Mouse (Mus musculus) skeletal muscle tissue, adult 2 months (tissue): ENCODE results near the gene Cmtm7.

Experiments
- DNase-seq: peaks from one replicate; pipeline ENCODE4 v3.0.0-alpha.2; 2012; ENCODE audit warnings: low read depth, low spot score

Cmtm7 gene

DNA sequence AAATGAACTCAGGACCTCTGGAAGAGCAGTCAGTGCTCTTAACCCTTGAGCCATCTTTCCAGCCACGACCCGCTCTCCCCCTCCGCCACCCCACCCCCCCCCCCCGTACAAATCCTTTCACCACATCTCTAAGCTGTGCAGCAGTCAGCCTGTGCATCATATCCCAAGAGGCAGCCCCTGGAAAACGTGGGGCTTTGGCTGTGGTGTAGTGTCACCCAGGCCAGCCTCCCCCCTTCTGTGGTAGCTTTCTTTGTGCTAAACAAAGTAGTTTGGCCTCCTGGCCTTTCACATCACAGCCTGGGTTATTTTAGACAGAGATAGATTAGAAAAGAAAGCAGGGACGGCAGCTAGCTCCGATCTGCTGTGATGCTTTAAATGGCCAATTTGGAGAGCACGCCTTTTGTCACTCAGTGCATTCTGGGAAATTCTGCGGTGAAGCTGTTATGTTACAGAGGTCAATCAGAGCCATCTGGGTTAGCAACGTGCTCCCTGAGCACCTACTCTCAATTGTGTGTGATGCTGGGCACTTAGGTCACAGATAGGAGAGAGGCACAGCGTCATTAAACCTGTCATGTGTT lies 14.9 kb upstream of the Cmtm7 start:
- DNase-seq: no peak

DNA sequence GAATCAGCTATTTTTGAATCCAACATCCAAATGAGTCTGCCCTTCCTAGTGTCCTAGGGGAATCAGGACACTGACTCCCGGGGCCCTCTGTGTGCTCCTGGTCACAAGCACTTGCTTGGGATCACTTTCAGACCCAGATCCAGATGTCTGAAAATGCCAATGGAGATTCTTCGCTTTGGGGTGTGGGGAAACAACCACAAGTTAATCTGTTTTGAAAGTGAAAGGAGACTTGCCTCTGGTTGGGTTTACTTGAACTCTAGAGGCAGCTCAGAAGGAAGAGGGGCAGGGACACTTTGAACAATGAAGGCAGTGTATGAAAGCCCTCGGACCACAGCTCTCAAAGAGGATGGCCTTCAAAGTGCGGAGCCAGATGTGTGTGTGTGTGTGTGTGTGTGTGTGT lies 12.8 kb upstream of the Cmtm7 start:
- no peak for DNase-seq

DNA sequence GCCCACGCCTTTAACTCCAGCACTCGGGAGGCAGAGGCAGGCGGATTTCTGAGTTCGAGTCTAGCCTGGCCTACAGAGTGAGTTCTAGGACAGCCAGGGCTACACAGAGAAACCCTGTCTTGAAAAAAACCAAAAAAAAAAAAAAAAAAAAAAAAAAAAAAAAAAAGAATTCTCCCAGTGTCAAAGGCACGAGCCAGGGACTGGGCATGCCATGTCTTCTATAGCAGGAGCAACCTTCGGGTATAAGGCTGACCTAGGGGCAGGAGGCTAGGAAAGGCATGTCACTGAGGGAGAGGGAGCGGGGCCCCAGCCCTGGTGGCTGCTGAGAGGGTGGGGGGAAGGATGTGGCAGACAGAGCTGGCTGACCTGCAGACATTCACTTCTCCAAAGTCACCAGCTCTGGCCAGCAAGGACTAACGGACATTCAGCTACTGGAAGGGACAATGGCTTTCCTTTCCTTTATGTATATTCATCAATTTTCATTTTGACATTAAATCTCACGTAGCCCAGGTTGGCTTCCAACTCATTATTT lies 12.2 kb upstream of the Cmtm7 start:
- no peak for DNase-seq

DNA sequence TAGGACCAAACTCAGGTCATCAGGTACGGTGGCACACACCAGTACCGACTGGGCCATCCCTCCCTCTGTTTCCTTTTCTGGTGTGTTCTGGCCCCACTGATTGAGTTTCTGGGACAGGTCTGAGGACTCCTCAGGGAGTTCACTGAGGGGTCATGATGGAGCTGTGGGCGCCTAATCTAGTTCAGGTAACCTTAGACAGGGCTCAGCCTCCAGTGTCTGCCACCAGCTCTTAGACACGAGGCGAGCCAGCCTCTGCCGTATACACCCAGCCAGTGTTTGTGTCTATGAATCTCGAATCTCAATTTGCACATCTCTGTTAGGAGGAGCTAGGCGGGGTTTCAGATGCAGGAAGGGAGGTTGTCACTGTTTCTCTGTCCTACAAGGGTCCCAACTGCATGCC lies 8.3 kb upstream of the Cmtm7 start:
- DNase-seq: no peak

DNA sequence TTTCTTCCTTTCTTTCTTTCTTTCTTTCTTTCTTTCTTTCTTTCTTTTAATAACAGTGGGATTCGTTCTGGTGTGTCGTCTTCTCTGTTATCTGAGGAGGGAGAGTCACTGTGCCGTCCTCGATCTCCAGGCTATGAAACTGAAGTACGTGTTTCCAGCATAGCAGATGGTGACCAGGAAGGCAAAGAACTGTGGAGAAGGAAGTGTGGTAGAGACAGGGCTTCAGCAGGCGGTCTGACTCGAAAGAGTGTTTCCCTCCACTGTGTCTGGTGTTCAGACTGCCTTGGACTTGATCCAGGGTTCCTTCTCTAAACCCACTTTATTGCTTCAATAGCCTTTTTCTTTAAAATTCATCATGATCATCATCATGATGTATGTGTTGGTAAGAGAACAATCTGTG lies 7.9 kb upstream of the Cmtm7 start:
- DNase-seq: no peak

DNA sequence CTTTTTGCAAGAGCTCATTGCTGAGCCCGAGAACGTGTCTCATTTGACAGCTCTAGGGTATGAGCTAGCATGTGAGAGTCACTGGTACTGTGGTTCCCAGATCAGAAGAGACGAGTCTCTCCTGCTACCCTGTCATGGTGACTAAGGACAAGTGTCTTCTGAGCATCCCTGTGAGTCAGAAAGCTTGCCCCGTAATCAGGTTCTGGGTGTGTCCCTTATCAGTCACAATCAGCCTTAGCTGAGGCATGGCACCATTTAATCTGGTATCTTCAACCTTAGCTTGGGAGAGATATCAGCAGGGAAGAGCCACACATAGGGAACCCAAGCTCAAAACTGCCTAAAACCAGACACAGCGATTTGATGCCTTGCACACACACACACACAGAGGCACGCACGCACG lies 7.0 kb upstream of the Cmtm7 start:
- no peak for DNase-seq

DNA sequence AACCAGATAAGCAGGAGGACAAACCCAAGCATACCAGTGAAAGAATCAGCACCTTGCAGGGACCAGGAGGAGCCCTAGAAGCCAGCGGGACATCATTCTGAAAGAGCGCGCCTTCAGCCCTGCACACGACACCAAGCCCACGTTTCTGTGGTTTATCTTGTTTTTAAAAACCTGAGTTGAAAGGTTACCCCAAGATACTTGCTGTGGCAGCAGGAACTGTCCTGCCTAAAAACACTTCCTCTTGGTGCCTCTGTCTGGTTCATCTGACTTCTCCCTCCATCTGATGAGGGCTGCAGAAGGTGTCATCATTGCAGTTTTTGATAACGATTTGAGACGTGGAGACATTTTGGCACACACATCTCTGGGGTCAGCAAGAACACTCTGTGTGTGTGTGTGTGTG lies 6.1 kb upstream of the Cmtm7 start:
- no peak for DNase-seq

DNA sequence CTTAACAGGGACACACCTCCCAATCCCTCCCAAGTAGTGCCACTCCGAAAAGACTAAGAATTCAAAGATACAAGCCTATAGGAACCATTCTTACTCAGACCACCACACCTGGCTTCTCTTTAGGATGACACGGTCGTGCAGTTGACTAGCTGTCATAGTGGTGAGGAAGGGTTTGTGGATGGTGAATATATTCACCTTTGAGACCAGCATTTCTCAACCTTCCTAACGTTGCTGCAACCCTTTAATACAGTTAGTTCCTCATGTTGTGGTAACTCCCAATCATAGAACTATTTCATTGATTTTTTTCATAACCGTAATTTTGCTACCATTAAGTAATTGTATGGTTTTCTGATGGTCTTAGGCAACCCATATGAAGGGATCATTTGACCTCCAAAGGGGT lies 5.5 kb upstream of the Cmtm7 start:
- DNase-seq: no peak

DNA sequence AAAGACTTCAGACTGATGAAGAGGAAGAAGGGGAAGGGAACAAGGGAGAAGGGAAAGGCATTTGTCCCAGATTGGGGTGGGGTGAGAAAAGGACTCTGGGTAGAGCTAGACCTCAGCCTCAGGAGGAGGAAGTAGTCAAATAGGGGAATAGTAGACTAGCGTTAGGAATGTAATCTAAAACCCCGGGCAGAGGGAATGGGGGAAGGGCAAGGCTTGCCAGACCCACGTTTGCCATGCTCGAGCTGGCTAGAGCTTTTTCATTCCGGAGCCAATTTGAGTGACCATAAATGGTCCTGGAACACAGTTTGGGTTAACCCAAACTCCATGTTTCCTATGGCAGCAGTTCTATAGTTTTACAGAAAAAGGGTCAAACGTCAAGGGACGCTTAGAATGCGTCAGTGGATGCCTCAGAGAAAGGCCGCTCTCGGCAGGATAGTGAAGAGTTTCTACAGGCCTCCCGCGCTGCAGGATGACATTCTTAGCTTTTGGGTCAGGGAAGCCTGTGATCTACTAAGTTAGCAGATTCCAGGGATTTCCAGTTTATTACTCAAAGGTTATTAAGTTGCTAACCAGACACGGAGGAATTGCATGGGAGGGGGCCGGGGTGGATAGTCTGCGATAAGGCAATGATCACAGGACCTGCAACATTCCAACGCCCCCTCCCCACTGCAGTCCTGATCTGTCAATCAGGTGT lies 3.9 kb upstream of the Cmtm7 start:
- DNase-seq: no peak

DNA sequence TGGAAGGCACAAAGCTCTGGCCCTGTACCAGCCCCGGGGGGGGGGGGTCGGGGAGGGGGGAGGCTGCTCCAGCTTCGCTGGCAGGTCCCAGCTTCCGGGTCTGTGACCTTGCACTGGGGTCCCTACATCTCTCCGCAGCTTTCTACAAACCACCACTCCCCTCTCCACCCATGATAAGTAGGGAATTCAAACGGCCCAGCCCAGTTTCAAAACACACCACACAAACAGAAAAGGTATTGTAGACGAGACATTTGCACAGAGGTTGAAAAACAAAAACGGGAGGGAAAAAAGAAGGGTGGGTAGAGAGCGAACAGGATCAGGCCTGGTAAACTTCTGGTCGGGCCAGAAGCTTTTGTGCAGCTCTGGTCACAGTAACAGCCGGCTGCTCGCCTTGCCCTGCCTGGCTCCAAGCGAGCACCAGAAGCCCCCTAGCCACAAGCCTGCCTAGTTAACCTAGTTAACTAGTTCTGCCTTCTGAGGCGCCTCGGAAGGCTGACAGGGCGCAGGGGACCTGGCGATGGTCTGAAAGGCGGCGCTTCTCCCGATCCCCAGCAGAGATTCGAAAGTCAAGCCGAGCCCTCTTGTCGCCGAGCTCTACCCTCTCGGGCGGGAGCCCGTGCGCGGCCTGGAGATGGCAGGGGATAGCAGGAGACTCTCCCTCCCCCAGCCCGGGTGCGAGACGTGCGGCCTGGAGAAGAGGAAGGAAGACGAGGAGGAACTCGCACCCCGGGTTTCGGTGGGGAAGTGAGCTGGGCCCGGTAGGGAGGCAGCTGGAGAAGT lies 720 bp downstream of the Cmtm7 start:
- no peak for DNase-seq

DNA sequence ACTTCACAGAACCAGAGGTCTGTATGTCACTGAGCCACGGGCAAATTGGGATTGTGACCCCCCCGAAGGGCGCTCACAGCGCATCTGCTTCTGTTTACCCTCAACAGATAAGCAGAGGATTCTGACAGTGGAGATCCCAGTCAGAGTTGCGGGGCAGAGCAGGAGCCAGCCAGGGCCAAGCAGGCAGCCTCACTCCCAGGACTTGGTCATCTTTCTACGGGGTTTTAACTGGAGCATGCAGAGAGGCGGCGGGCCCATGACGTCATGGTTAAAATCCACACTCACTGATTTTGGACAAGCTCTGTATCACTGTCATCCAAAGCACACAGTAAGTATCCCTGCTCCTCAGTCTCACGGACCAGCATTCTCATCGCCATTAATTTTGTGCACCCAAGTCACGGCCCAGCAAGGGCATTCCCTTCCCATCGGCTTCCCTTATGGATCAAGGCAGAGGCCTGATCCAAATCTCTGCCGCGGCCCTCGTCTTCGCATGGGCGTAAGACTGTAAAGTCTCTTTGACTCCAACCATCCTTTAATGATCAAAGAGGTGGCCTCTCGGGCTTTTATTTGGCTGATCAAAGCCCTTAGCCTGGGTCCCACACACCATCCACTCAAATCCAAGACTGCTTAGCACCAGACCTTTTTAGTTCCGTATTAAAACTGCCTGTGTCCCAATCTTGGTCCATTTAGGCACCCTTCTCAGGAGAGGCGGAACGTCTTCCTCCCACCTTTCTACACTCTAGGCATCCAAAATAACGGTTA lies 1.5 kb downstream of the Cmtm7 start:
- no peak for DNase-seq

DNA sequence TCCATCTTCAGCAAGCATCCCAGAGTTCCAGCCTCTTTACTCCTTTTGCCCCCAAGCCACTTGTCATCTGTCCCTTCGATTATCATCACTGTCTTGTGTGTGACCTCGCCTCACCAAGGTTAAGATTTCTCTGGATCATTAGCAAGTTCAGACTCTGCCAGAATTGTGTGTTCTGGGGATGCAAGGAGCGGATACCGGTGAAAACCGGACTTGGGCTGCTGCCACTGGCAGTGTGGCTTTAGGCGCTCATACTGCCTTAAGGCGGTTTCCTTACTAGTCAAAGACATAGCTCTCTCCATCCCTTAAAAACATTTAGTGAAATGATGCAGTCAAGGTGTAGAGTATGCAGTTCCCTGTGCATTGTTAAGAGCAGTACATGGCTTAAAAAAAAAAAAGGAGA lies 2.8 kb downstream of the Cmtm7 start:
- DNase-seq: no peak

DNA sequence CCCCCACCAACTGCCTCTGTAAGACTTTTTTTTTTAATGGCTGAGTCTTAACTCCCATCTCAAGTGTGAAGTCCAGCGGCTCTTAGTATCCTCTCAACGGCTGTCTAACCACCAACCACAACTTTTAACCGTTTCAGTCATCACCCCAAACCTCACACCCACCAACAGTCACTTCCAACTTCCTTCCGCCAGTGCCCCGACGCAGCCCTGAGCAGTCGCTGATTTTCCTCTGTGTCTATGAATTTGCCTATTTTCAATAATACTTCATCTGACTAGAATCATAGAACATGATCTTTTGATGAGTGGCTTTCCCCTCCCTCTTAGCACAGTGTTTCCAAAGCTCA lies 3.6 kb downstream of the Cmtm7 start:
- DNase-seq: no peak

DNA sequence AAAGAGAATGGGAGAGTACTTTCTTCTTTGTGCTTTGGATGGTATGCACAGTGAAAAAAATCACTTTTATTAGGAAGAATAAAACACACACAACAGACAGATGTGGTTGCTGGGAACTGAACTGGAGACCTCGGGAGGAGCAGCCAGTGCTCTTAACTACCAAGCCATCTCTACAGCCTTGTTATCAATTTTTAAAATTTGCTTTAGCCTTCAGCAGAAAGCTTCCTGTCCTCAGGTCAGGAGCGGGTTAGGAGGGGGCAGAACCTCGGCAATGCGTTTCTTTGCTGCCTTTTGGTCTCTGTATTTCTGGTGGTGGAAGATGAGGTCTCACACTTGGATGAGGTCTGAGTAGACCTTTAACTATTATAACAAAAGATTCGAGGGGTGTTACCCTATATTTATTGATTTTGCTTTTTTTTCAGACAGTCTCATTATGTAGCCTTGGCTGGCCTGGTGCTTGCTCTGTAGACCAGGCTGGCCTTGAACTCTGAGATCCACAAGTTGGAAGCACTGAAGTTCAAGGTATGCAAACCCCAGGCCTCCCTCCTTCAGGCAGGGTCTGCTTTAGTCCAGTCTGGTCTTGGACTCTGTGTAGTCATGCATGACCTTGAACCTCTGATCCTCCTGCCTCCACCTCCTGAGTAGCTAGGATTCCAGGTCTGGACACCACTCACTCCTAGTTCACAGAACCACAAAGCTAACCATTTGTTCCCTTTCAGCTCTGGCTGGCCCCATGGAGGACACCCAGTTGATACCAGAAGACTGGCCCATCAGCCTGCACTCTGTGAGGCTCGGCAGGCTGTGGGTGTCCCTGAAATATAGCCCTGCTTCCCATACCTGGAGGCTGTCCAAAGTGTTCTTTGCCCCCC lies 4.2 kb downstream of the Cmtm7 start:
- no peak for DNase-seq

DNA sequence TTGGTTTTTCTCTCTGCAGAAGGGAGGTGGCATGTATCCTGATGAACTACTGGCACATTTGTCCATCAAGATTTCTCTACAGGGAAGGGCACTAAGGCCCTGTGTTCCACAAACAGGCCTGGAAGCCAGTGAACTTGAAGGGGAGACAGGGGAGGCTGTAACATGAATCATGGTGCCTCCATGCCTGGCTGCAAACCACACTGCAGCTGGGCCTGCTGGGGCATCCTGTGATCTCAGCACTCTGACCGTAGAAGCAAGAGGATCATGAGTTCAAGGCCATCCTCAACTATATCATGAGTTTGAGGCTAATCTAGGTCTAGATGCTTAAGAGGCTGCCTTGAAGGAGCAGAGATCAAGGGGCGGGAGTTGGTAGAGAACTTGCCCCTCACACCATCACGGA lies 5.3 kb downstream of the Cmtm7 start:
- no peak for DNase-seq

DNA sequence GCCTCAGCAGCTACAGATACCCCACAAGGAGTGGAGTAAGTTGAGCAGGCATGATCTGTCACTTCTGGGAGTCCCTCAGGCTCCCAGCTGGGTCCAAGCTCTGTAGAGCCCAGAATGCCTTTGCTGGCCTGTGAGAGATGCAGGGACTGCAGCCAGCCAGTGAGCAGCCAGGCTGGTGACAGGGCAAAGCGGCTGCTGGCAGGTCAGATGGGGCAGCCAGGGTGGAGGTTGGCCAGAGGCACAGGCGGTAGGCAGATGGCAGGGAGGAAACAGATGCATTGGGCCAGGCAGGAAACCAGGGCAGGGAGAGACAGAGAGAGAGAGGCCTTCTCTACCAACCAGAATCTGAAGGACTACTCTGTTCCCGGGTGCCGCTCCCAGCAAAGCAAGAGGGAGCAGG lies 6.4 kb downstream of the Cmtm7 start:
- peak; percentile 71 for DNase-seq

DNA sequence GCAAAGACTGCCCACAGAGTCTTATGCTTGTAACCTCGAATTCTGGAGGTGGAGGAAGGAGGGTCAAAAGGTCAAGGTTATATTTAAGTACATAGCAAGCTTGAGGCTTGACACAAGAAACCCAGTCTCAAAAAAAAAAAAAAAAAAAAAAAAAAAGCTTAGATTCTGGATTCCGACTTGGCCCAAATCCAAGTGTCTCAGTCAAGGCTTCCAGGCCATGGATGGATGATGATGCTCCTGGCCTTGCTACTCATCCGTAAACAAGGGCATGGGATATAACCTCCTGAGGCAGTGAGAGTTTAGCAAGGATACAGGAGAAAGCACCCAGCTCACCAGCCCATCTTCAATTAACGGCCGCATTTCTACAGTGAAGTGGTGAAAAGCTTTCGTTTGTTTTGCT lies 7.0 kb downstream of the Cmtm7 start:
- DNase-seq: no peak

DNA sequence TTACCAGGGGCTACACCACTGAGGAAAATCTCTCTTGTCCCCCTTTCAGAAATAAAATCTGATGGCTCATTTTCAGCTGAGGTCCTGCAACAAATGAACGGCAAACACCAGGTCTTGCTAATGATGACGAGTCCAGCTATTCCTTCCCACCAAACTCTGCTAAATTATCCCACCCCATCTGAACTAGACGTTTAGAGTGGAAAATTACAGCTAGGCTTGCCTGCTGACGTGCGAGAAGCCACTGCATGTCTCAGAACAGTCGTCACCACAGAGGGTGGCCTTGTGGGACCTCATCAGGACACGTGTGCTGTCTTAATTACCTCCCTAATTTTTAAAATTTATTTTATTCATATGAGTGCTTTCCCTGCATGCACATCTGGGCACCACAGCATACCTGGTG lies 10.1 kb downstream of the Cmtm7 start:
- no peak for DNase-seq

DNA sequence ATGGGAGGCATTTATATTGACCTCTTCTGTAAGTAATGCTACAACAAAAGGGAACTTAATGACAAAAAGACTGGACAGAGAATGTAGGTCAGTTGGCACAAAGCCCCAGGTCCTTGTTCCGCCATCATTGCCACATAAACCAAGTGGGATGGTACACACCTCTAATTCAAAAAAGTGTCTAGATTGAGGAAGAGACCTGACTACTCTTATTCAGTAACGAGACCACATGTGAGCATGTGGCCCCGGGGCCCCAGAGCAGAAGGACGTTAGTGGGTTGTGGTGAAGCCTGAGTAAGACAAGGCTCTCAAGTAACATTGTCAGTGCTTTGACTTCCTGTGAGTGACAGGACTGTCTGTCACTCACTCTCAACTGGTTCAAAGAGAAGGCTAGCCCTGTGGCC lies 11.4 kb downstream of the Cmtm7 start:
- no peak for DNase-seq

DNA sequence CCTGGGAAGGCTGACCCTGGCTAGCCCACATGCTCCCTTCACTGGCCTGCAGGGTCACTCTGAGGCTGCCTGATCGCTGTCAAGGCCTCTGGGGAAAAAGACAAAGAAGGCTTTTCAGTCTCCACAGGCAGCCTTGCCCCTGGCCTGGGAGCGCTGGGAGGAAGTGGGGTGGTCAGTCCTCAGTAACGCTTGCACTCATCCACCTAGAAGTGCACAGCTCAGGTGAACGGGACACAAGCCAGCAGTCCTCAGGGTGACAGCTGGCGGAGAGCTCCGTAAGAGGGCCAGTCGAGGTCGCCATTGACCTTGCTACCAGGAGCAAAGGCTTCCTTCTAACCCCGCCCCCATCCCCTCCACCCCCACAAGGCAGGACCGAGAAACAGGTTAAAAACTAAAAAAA lies 13.6 kb downstream of the Cmtm7 start:
- no peak for DNase-seq

DNA sequence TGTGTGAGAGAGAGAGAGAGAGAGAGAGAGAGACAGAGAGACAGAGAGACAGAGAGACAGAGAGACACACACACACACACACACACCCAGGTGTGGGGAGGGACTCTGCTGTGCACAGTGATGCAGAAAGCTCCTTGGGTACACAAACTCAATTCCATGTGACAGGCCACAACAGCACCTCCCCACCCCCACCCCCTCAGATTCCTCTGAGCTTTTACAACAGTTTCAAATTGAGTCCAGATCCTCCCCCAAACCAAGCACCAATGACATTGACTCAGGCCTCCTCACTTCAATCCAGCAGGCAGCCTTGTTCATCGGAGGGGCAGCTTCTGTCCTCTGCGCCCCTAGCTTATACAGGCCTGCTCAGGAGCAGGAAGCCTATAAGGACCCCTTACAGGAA lies 14.1 kb downstream of the Cmtm7 start:
- no peak for DNase-seq
